Mouse (Mus musculus): ENCODE measurements around the gene Arpc5l.

Gene Arpc5l

DNA sequence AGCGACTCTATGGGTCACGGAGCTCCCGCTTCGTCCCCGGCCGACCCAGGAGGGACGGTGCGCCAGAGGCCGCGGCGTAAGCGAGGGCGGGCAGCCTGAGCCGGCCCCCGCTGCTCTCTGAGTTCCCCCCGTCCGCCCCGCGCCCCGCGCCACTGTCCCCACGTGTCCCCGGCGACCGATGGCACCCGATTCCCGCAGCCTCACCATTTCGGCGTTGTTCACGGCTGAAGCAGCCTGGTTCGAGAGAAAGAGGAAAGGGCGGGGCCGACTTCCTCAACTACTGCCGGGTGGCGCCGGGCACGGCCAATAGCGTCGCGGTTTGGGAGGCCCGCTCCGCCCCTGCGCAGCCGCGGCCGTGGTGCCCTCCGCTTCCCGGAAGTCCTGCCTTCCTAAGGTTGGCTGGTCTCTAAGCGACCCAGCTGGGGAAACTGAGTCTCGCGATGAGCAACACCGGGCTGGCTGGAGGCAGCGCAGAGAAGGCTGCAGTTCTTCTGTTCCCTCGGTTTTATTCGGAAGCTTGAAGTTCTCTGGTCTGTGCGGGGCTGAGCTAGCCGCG, at the start of gene Arpc5l:
TSS of gene Arpc5l (plus strand) at position 469 of the 556 bp plus-strand sequence.
- DNase-seq (ENCODE audit: low spot score in 2 of 2): peak; percentile 77 to 84

DNA sequence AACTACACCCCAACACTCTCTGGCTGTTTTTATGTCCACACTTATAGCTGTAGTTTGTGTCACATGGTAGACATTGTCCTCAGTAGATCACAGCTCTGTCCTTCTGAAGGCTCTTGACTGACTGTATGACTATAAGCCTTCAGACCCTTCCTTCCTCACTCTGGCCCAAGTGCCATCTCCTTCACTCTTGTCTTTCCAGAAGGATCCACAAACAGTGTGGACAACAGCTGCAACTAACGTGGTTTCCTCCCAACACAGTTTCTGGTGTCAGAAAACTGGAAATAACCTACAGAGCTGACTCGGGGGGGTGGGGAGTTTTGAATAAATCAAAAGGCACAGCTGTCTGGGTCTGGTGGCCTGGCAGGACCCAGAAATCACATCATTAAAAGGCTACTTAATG, 49.1 kb upstream of the Arpc5l start:
- no peak for DNase-seq (ENCODE audit: low spot score in 2 of 2)

DNA sequence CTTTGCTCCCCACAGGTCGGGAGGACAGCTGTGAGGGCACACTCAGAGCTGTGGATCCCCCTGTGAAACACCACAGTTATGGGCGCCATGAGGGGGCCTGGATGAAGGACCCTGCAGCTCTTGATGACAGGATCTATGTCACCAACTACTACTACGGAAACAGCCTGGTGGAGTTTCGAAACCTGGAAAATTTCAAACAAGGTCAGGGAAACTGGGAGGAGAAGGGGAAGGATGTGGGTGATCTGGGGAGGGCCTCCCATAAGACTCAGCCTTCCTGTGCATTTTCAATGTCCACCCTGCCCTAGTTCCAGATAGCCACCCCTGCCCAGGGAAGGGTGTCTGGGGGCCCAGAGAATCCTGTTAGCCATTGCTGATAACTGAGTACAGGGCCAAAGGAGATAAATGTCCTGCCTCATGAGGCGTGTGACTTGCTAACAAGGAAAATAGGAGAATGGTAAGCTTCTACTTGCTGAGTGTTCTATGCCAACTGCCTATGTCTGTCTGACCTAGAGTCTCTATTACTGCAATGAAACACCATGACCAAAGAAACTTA, 47.4 kb upstream of the Arpc5l start:
- no peak for DNase-seq (ENCODE audit: low spot score in 2 of 2)

- no peak for DNase-seq (ENCODE audit: low spot score in 2 of 2)
Observed at GRCm38 (mm10) chr2:38964198-38964597, 41.0 kb upstream of the Arpc5l start.

- DNase-seq (ENCODE audit: low spot score in 2 of 2): no peak
Observed at GRCm38 (mm10) chr2:38969650-38970049, 35.5 kb upstream of the Arpc5l start.

DNA sequence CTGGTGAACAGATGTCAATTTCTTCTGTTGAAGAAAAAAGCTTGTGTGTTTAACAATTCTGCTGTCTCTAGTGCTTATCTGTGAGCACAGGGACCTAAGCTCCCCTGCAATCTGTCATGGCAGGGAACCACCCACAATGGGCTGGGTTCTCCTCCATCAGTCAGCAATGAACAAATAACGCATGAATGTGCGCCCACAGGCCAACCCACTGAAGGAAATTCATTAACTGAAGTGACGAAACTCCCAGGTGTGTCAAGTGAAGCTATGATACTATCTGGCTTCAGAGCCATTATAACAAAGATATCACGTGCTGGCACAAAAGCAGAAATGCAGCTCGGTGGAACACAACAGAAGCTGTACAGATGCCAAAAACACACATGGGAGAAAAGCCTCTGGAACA, 35.1 kb upstream of the Arpc5l start:
- DNase-seq (ENCODE audit: low spot score in 2 of 2): no peak

DNA sequence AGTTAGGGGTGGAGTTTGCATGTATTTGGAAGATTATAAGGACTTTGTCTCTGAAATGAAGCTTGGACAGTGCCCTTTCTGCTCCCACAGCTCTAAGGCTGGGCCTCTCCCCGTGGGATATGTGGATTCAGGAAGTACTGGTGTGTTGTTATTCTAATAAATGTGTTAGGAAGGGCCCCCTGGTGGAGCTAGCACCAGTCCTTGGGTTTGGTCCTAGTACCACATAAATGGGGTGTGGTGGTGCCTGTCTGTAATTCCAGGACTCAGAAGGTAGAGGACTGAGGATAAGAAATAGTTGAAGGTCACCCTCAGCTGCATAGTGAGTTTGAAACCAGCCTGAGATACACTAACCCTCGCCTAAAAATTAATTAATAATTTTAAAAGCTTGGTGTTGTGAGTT, 31.9 kb upstream of the Arpc5l start:
- no peak for DNase-seq (ENCODE audit: low spot score in 2 of 2)

DNA sequence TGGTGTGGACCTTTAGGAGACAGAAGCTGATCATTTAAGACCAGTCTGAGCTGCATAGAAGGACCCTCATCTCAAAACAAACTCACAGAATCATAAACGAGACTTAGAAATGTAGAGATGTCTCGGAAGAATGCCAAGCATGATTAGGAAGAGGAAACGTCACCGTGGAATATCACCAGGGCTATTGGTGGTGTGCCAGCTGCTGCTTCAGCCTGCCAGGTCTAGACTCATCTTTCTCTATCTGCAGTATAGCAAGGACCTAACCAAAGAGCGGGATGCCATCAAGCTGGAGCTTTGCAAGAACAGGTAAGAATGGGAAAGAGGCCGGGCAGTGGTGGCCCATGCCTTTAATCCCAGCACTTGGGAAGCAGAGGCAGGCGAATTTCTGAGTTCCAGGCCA, 31.4 kb upstream of the Arpc5l start:
- DNase-seq (ENCODE audit: low spot score in 2 of 2): no peak

GRCm38 (mm10) chr2:38974171-38974570, 31.0 kb upstream of the Arpc5l start:
- no peak for DNase-seq (ENCODE audit: low spot score in 2 of 2)

- no peak for DNase-seq (ENCODE audit: low spot score in 2 of 2)
Observed at GRCm38 (mm10) chr2:38975181-38975580, 30.0 kb upstream of the Arpc5l start.

GRCm38 (mm10) chr2:38975941-38976805, 29.0 kb upstream of the Arpc5l start:
- no peak for DNase-seq (ENCODE audit: low spot score in 2 of 2)

GRCm38 (mm10) chr2:38977837-38978236, 27.3 kb upstream of the Arpc5l start:
- DNase-seq (ENCODE audit: low spot score in 2 of 2): no peak

GRCm38 (mm10) chr2:38983456-38983855, 21.7 kb upstream of the Arpc5l start:
- DNase-seq (ENCODE audit: low spot score in 2 of 2): no peak

GRCm38 (mm10) chr2:38986580-38986979, 18.6 kb upstream of the Arpc5l start:
- DNase-seq (ENCODE audit: low spot score in 2 of 2): no peak

GRCm38 (mm10) chr2:38987371-38987770, 17.8 kb upstream of the Arpc5l start:
- DNase-seq (ENCODE audit: low spot score in 2 of 2): no peak

GRCm38 (mm10) chr2:38987803-38988510, 17.2 kb upstream of the Arpc5l start:
- DNase-seq (ENCODE audit: low spot score in 2 of 2): no peak

GRCm38 (mm10) chr2:38988929-38989328, 16.2 kb upstream of the Arpc5l start:
- DNase-seq (ENCODE audit: low spot score in 2 of 2): no peak

DNA sequence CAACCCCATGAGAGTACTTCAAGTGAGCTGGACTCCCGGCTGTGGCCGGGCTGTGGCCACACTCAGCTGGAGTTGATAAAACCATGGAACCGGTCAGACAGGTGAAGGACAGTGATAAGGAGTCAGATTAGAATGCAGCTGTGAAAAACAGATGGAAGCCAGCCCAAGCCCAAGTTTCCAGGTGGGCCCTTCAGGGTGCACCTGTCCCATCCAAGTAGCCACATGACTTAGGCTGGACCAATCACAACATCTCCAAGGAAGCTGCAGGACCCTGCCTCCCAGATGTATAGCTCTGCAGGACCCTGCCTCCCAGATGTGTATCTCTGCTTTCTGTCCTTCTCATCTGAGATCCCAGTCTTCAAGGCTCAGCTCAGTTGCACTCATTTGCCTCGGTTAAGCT, 13.1 kb upstream of the Arpc5l start:
- DNase-seq (ENCODE audit: low spot score in 2 of 2): no peak

DNA sequence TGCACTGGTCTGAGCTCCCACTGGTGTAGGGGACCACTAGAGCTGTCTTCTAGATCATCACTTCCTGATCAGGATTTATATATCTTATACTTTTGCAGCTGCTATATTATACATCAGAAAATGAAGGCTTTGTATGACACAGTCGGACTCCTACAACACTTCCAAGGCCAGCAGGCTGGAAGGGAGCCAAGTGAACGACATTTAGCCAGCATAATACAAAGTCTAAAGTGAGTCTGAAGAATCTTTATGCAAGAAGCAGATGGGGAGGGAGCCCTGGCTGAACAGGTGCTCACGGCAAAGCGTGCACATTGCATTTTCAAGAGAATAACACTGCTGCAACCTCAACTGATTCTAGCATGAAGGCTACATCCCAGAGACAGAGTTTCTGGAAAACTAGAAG, 12.7 kb upstream of the Arpc5l start:
- no peak for DNase-seq (ENCODE audit: low spot score in 2 of 2)

- peak; percentile 88 for DNase-seq (ENCODE audit: low spot score in 2 of 2)
Observed at GRCm38 (mm10) chr2:38997386-38998374, 7.5 kb upstream of the Arpc5l start, which contains the start of gene Wdr38. Gene Wdr38, plus strand, starts transcription at chr2:38997476.

GRCm38 (mm10) chr2:38999381-38999780, 5.8 kb upstream of the Arpc5l start:
- no peak for DNase-seq (ENCODE audit: low spot score in 2 of 2)

All from frontal cortex, postnatal 25 days (tissue).